Mouse (Mus musculus) heart, adult 9 months (tissue): Measurements from ENCODE around the gene Rsg1.
A peak's percentile ranks its signal among the peaks of the same experiment; 100 is the strongest.

Experiments
- DNase-seq, 2 experiments: peaks; one replicate each; pipeline ENCODE4 v3.0.0; 2022; ENCODE audit warnings: low spot score in 2 of 2

Gene Rsg1

GRCm38 (mm10) chr4:141247776-141248613 lies 34.2 kb downstream of the Rsg1 start:
- no peak for DNase-seq

- DNase-seq, result no peak
Observed at GRCm38 (mm10) chr4:141248614-141248978, 34.8 kb downstream of the Rsg1 start.

GRCm38 (mm10) chr4:141249383-141249782 lies 35.6 kb downstream of the Rsg1 start:
- no peak for DNase-seq

GRCm38 (mm10) chr4:141251071-141251470 lies 37.3 kb downstream of the Rsg1 start:
- peak in 1 of 2 experiments; percentile 73 for DNase-seq

- no peak for DNase-seq
Observed at GRCm38 (mm10) chr4:141252641-141253040, 38.9 kb downstream of the Rsg1 start.

- peak in 1 of 2 experiments; percentile 63 for DNase-seq
Observed at GRCm38 (mm10) chr4:141254234-141254633, 40.5 kb downstream of the Rsg1 start.

GRCm38 (mm10) chr4:141257440-141257839 lies 43.7 kb downstream of the Rsg1 start:
- no peak for DNase-seq

- DNase-seq, result no peak
Observed at GRCm38 (mm10) chr4:141259413-141259812, 45.7 kb downstream of the Rsg1 start.

GRCm38 (mm10) chr4:141260007-141260723 lies 46.4 kb downstream of the Rsg1 start:
- DNase-seq, result peak in 1 of 2 experiments; percentile 63

GRCm38 (mm10) chr4:141262906-141263637 lies 49.3 kb downstream of the Rsg1 start:
- no peak for DNase-seq

GRCm38 (mm10) chr4:141265979-141266637 lies 52.4 kb downstream of the Rsg1 start:
- DNase-seq, result no peak

- no peak for DNase-seq
Observed at GRCm38 (mm10) chr4:141267250-141267649, 53.5 kb downstream of the Rsg1 start.

- no peak for DNase-seq
Observed at GRCm38 (mm10) chr4:141267837-141268236, 54.1 kb downstream of the Rsg1 start.

GRCm38 (mm10) chr4:141268350-141268749 lies 54.6 kb downstream of the Rsg1 start:
- no peak for DNase-seq

GRCm38 (mm10) chr4:141269080-141269479 lies 55.3 kb downstream of the Rsg1 start:
- no peak for DNase-seq

- no peak for DNase-seq
Observed at GRCm38 (mm10) chr4:141270201-141270940, 56.6 kb downstream of the Rsg1 start.

GRCm38 (mm10) chr4:141271228-141271627 lies 57.5 kb downstream of the Rsg1 start:
- no peak for DNase-seq

GRCm38 (mm10) chr4:141271721-141272120 lies 58.0 kb downstream of the Rsg1 start:
- no peak for DNase-seq

- DNase-seq, result no peak
Observed at GRCm38 (mm10) chr4:141272878-141273277, 59.1 kb downstream of the Rsg1 start.

GRCm38 (mm10) chr4:141273296-141273695 lies 59.5 kb downstream of the Rsg1 start:
- DNase-seq, result peak; percentile 76 to 78
